ENCODE assay signal across 25 mouse cellular contexts in genomic region chr6:53271636-53272035, GRCm38 (mm10). TPM values are rescaled to one million over a fixed set of nuclear protein-coding genes. Genes with fewer than 3 reads are reported as not detected.
DNase-seq lines count a peak whose midpoint lies in the region; ATAC-seq and TF ChIP-seq lines count a peak whose summit lies in the region.
"Had no signal": no experiment of that assay in that cellular context is flagged by ENCODE, and none has a peak within 500 bp of the region (broad histone marks: within the 10 kb centered on the region; RNA-seq: fewer than 3 reads in every experiment).

No protein-coding gene starts in this region.

- peak; percentile 48 for DNase-seq in forebrain, embryonic 14.5 days (ENCODE audit: low spot score)
- peak; percentile 15 for DNase-seq in lung, postnatal 0 days (ENCODE audit: low spot score)
- DNase-seq in lung, postnatal 4 days: no peak
- peak; percentile 20 for DNase-seq in limb, embryonic 10.5 days (ENCODE audit: low spot score)
- no peak for DNase-seq in adrenal gland, adult 2 months
- DNase-seq: adrenal gland, adult 8-10 months; adrenal gland, postnatal 14 days; adrenal gland, postnatal 36 days; B cell, adult 2 months; cerebellum, adult 11 months; cerebellum, adult 18-20 months; cerebellum, adult 8-10 months; cerebellum, adult 9-11 months; cerebellum, postnatal 14 days; cerebellum, postnatal 36 days had no signal

- 31% methylated on average over 4 of the region's 4 CpGs for WGBS in forebrain, embryonic 14.5 days
- 36% methylated on average over 4 of the region's 4 CpGs for WGBS in forebrain, embryonic 15.5 days
- WGBS in lung, postnatal 0 days: 38% methylated on average over 4 of the region's 4 CpGs
- WGBS in limb, embryonic 10.5 days: 62% methylated on average over 4 of the region's 4 CpGs

- H3K27me3 ChIP-seq in forebrain, embryonic 14.5 days (replicated peaks; ENCODE audit: control insufficient read depth, insufficient read depth, low read length): no peaks in the 10 kb centered on the region
- no peaks in the 10 kb centered on the region for H3K27me3 ChIP-seq in forebrain, embryonic 15.5 days
- H3K27me3 ChIP-seq in lung, postnatal 0 days (replicated peaks; ENCODE audit: insufficient read depth, low read length): no peaks in the 10 kb centered on the region
- 0 out of 2 replicates have a peak, but pooled peaks cover 5% of the 10 kb centered on the region for H3K27me3 ChIP-seq in limb, embryonic 10.5 days (ENCODE audit: low read depth, poor library complexity, severe bottlenecking)
- H3K27me3 ChIP-seq: CH12.LX; embryonic facial prominence, embryonic 13.5 days; embryonic facial prominence, embryonic 15.5 days had no signal

- no peaks in the 10 kb centered on the region for H3K9me3 ChIP-seq in forebrain, embryonic 14.5 days (replicated peaks; ENCODE audit: control insufficient read depth, low read length)
- H3K9me3 ChIP-seq in forebrain, embryonic 15.5 days: no peaks in the 10 kb centered on the region
- H3K9me3 ChIP-seq in lung, postnatal 0 days (ENCODE audit: low read length): no peaks in the 10 kb centered on the region
- H3K9me3 ChIP-seq in limb, embryonic 10.5 days (replicated peaks): no peaks in the 10 kb centered on the region
- H3K9me3 ChIP-seq: embryonic facial prominence, embryonic 13.5 days; embryonic facial prominence, embryonic 15.5 days; forebrain, embryonic 10.5 days; forebrain, embryonic 12.5 days had no signal

- H3K36me3 ChIP-seq in forebrain, embryonic 14.5 days (ENCODE audit: control insufficient read depth, insufficient read depth, low read length): no peaks in the 10 kb centered on the region
- H3K36me3 ChIP-seq in forebrain, embryonic 15.5 days: no peaks in the 10 kb centered on the region
- no peaks in the 10 kb centered on the region for H3K36me3 ChIP-seq in lung, postnatal 0 days (ENCODE audit: insufficient read depth, low read length)
- no peaks in the 10 kb centered on the region for H3K36me3 ChIP-seq in limb, embryonic 10.5 days
- H3K36me3 ChIP-seq: embryonic facial prominence, embryonic 13.5 days; embryonic facial prominence, embryonic 15.5 days; forebrain, embryonic 10.5 days; forebrain, embryonic 12.5 days; G1E had no signal

- H3K9ac ChIP-seq in forebrain, embryonic 14.5 days (ENCODE audit: low read length): no peak overlapping the region
- no peak overlapping the region for H3K9ac ChIP-seq in forebrain, embryonic 15.5 days (replicated peaks)
- H3K9ac ChIP-seq in lung, postnatal 0 days (replicated peaks; ENCODE audit: low read depth): no peak overlapping the region
- H3K9ac ChIP-seq: embryonic facial prominence, embryonic 13.5 days; embryonic facial prominence, embryonic 15.5 days; forebrain, embryonic 12.5 days had no signal

- no peak overlapping the region for H3K27ac ChIP-seq in forebrain, embryonic 14.5 days (ENCODE audit: low read depth, low read length)
- no peak overlapping the region for H3K27ac ChIP-seq in forebrain, embryonic 15.5 days (replicated peaks)
- no peak overlapping the region for H3K27ac ChIP-seq in lung, postnatal 0 days (ENCODE audit: low read length)
- no peak overlapping the region for H3K27ac ChIP-seq in limb, embryonic 10.5 days
- H3K27ac ChIP-seq: embryonic facial prominence, embryonic 13.5 days; embryonic facial prominence, embryonic 15.5 days; forebrain, embryonic 10.5 days; forebrain, embryonic 12.5 days had no signal

- no peak overlapping the region for H3K4me3 ChIP-seq in forebrain, embryonic 14.5 days (ENCODE audit: low read depth, low read length)
- no peak overlapping the region for H3K4me3 ChIP-seq in forebrain, embryonic 15.5 days
- no peak overlapping the region for H3K4me3 ChIP-seq in lung, postnatal 0 days (ENCODE audit: low read depth, low read length)
- H3K4me3 ChIP-seq in limb, embryonic 10.5 days: no peak overlapping the region
- H3K4me3 ChIP-seq: embryonic facial prominence, embryonic 13.5 days; embryonic facial prominence, embryonic 15.5 days; erythroblast, embryonic 14.5 days; forebrain, embryonic 10.5 days; forebrain, embryonic 12.5 days had no signal

- peaks cover 8% of the 10 kb centered on the region for H3K4me1 ChIP-seq in forebrain, embryonic 14.5 days (ENCODE audit: control insufficient read depth, insufficient read depth, low read length)
- peaks cover 19% of the 10 kb centered on the region for H3K4me1 ChIP-seq in forebrain, embryonic 15.5 days
- H3K4me1 ChIP-seq in lung, postnatal 0 days (ENCODE audit: insufficient read depth, low read depth, low read length): no peaks in the 10 kb centered on the region; the same call in 1 of the 2 replicates
- peaks cover 35% of the 10 kb centered on the region for H3K4me1 ChIP-seq in limb, embryonic 10.5 days

- no peak for ATAC-seq in forebrain, embryonic 14.5 days
- no peak for ATAC-seq in forebrain, embryonic 15.5 days (replicated peaks)
- no peak for ATAC-seq in lung, postnatal 0 days
- ATAC-seq: CD4-positive, CD25-positive, alpha-beta regulatory T cell, adult 4 months; forebrain, embryonic 16.5 days had no signal

- no peak overlapping the region for H3K4me2 ChIP-seq in forebrain, embryonic 14.5 days (ENCODE audit: low read length)
- no peak overlapping the region for H3K4me2 ChIP-seq in forebrain, embryonic 15.5 days (replicated peaks)
- no peak overlapping the region for H3K4me2 ChIP-seq in lung, postnatal 0 days (replicated peaks; ENCODE audit: low read depth, low read length)
- H3K4me2 ChIP-seq: embryonic facial prominence, embryonic 13.5 days; embryonic facial prominence, embryonic 15.5 days; forebrain, embryonic 12.5 days had no signal

- no peak for TF ChIP-seq EP300 in lung, postnatal 0 days (IDR thresholded peaks at IDR 0.05)

- no peak for TF ChIP-seq CTCF in lung, postnatal 0 days (IDR thresholded peaks at IDR 0.05)

RNA-seq across cellular contexts. Expression of gene Creb5, which starts 15.4 kb away (rescaled TPM):
- 8.5 and 9.4 TPM in 2 replicates for polyA plus RNA-seq in forebrain, embryonic 14.5 days (2014; fragmentation: Nextera tagmentation; extraction: Ambion mirVana)
- polyA plus RNA-seq in forebrain, embryonic 15.5 days (2015; fragmentation: Nextera tagmentation; extraction: Ambion mirVana): 14.5 and 18.3 TPM in 2 replicates
- polyA plus RNA-seq in lung, postnatal 0 days (2015; fragmentation: Nextera tagmentation; extraction: Ambion mirVana): 5.1 and 5.4 TPM in 2 replicates
- polyA plus RNA-seq in limb, embryonic 10.5 days (2016; fragmentation: Nextera tagmentation; extraction: Ambion mirVana): 5.3 and 12.1 TPM in 2 replicates
- 1 to 10 TPM; 1.9 to 3.0 TPM for total RNA-seq in adrenal gland, adult 2 months (2021)
- 0.91 and 1.6 TPM in 2 replicates for polyA plus RNA-seq in adrenal gland, adult 2 months (2012; rRNA removed)
- polyA plus RNA-seq: CD4-positive, CD25-positive, alpha-beta regulatory T cell, adult 4 months; G1E had no signal

Comparison
In these comparisons a context has a peak if more than half of its experiments do, and no peak if none do; other contexts are left out.
1. DNase-seq: peak in forebrain, embryonic 14.5 days (single experiment), lung, postnatal 0 days (single experiment) and limb, embryonic 10.5 days (single experiment); none in lung, postnatal 4 days (0 of 2) and adrenal gland, adult 2 months (single experiment).